Mouse (Mus musculus) neural tube, embryonic 15.5 days (tissue): ENCODE results near the gene Gdf5. TPM values are rescaled to one million over a fixed set of nuclear protein-coding genes. Genes with fewer than 3 reads are reported as not detected.

Experiments
- polyA plus RNA-seq: library from polyadenylated mRNA; unstranded; fragments of >200 nt; fragmentation: Nextera tagmentation; extraction: Ambion mirVana; gene quantifications from 2 replicates; pipeline ENCODE4 v1.2.1, GENCODE M21; 2015

The Gdf5 gene
- polyA plus RNA-seq, 1 experiment from 2014 or later, result 1.2 TPM

Other genes with a start within 250 kb of the Gdf5 start
- gene Edem2, start 215.9 kb downstream of the Gdf5 start, polyA plus RNA-seq, result 40.1 and 43.4 TPM in 2 replicates
- not detected in 2 replicates for gene Gm17581, start 209.5 kb downstream of the Gdf5 start, polyA plus RNA-seq
- 4.2 and 5.0 TPM in 2 replicates for gene Procr, start 194.2 kb downstream of the Gdf5 start, polyA plus RNA-seq
- gene Mmp24, start 170.0 kb downstream of the Gdf5 start, polyA plus RNA-seq, result 13.6 and 16.2 TPM in 2 replicates
- 44.9 and 45.3 TPM in 2 replicates for gene BC029722, start 125.9 kb downstream of the Gdf5 start, polyA plus RNA-seq
- 153 and 171 TPM in 2 replicates for gene Eif6, start 118.4 kb downstream of the Gdf5 start, polyA plus RNA-seq
- 0.52 and 0.72 TPM in 2 replicates for gene Fam83c, start 110.5 kb downstream of the Gdf5 start, polyA plus RNA-seq
- 70.9 and 73.5 TPM in 2 replicates for gene Uqcc1, start 15.1 kb downstream of the Gdf5 start, polyA plus RNA-seq
- gene Gm15557, start 4.6 kb downstream of the Gdf5 start, polyA plus RNA-seq, result not detected in 2 replicates
- 13.4 and 16.7 TPM in 2 replicates for gene Cep250, start 11.1 kb upstream of the Gdf5 start, polyA plus RNA-seq
- 1.6 and 2.1 TPM in 2 replicates for gene 6430550D23Rik, start 62.6 kb upstream of the Gdf5 start, polyA plus RNA-seq
- gene Ergic3, start 62.7 kb upstream of the Gdf5 start, polyA plus RNA-seq, result 395 and 438 TPM in 2 replicates
- 0.09 TPM in 2 replicates for gene Fer1l4, start 107.6 kb upstream of the Gdf5 start, polyA plus RNA-seq
- 5.9 and 6.4 TPM in 2 replicates for gene Spag4, start 119.8 kb upstream of the Gdf5 start, polyA plus RNA-seq
- 28.3 and 35.3 TPM in 2 replicates for gene Cpne1, start 166.6 kb upstream of the Gdf5 start, polyA plus RNA-seq
- gene Rbm12, start 166.6 kb upstream of the Gdf5 start, polyA plus RNA-seq, result 17.7 and 21.9 TPM in 2 replicates
- 11.0 and 12.1 TPM in 2 replicates for gene Gm28036, start 181.7 kb upstream of the Gdf5 start, polyA plus RNA-seq
- 444 and 463 TPM in 2 replicates for gene Romo1, start 198.7 kb upstream of the Gdf5 start, polyA plus RNA-seq
- gene Nfs1, start 198.8 kb upstream of the Gdf5 start, polyA plus RNA-seq, result 29.6 and 40.3 TPM in 2 replicates
- gene Rbm39, start 234.9 kb upstream of the Gdf5 start, polyA plus RNA-seq, result 420 and 462 TPM in 2 replicates